Mouse (Mus musculus) left cerebral cortex, adult 9 months (tissue): ENCODE data around the gene B230219D22Rik.

Source experiments
- DNase-seq, 2 experiments: peaks; one replicate each; pipeline ENCODE4 v3.0.0; 2022; ENCODE audit warnings: low spot score in 2 of 2

Gene B230219D22Rik

GRCm38 (mm10) chr13:55727120-55727838, 34.4 kb downstream of the B230219D22Rik start, which contains the start of gene Pcbd2:
Gene Pcbd2, plus strand, starts transcription at chr13:55727368.
- peak; percentile 49 to 77 for DNase-seq

- DNase-seq: peak in 1 of 2 experiments; percentile 67
Observed at GRCm38 (mm10) chr13:55727839-55728238, 34.9 kb downstream of the B230219D22Rik start.

- no peak for DNase-seq
Observed at GRCm38 (mm10) chr13:55730716-55731115, 37.8 kb downstream of the B230219D22Rik start.

GRCm38 (mm10) chr13:55732121-55732520, 39.2 kb downstream of the B230219D22Rik start:
- no peak for DNase-seq

- no peak for DNase-seq
Observed at GRCm38 (mm10) chr13:55733628-55734502, 40.9 kb downstream of the B230219D22Rik start.

GRCm38 (mm10) chr13:55737885-55738284, 45.0 kb downstream of the B230219D22Rik start:
- DNase-seq: no peak

- no peak for DNase-seq
Observed at GRCm38 (mm10) chr13:55742306-55742705, 49.4 kb downstream of the B230219D22Rik start.
